Mouse (Mus musculus) testis, adult 2 months (tissue): ENCODE measurements around the gene Pde4d. TPM values are rescaled to one million over a fixed set of nuclear protein-coding genes. Genes with fewer than 3 reads are reported as not detected.

Source experiments
- H3K27ac ChIP-seq: fragments of 200-500 bp; 2 replicates; pipeline ENCODE4 v1.5.1; 2012; ENCODE audit warnings: low read depth, low read length; ENCODE audit not compliant: control insufficient read depth, insufficient read depth
- H3K27me3 ChIP-seq: fragments of 200-500 bp; 2 replicates; pipeline ENCODE4 v1.6.1; 2012; ENCODE audit warnings: mild to moderate bottlenecking, low read length, moderate library complexity; ENCODE audit not compliant: control insufficient read depth, insufficient read depth
- H3K36me3 ChIP-seq: fragments of 200-500 bp; 2 replicates; pipeline ENCODE4 v1.6.1; 2012; ENCODE audit warnings: mild to moderate bottlenecking, low read length; ENCODE audit not compliant: control insufficient read depth, insufficient read depth
- H3K4me1 ChIP-seq: fragments of 200-500 bp; 2 replicates; pipeline ENCODE4 v1.6.1; 2012; ENCODE audit warnings: low read length; ENCODE audit not compliant: control insufficient read depth, insufficient read depth
- H3K4me3 ChIP-seq: fragments of 200-500 bp; 2 replicates; pipeline ENCODE4 v1.5.1; 2012; ENCODE audit warnings: low read depth, mild to moderate bottlenecking, low read length, moderate library complexity, mixed read lengths; ENCODE audit not compliant: control insufficient read depth
- CTCF ChIP-seq: fragments of 200-500 bp; IDR thresholded peaks from 2 replicates; pipeline ENCODE4 v1.5.1; 2012; ENCODE audit warnings: low read depth, mild to moderate bottlenecking, inconsistent platforms, low read length, moderate library complexity; ENCODE audit not compliant: control insufficient read depth, insufficient read depth, insufficient replicate concordance
- POLR2A ChIP-seq: fragments of 200-500 bp; IDR thresholded peaks from 2 replicates; pipeline ENCODE4 v1.6.1; 2012; ENCODE audit warnings: low read depth, mild to moderate bottlenecking, inconsistent platforms, low read length, moderate library complexity; ENCODE audit not compliant: control insufficient read depth
- polyA plus RNA-seq: library from polyadenylated mRNA; depleted of rRNA; stranded (reverse); fragments of >200 nt; gene quantifications from 2 replicates; pipeline ENCODE4 v1.2.3, GENCODE M21; 2012

Pde4d gene
- polyA plus RNA-seq, 1 experiment, result 2.1 TPM

GRCm38 (mm10) chr13:109837453-109837852 lies 1387.7 kb downstream of the Pde4d start:
- TF ChIP-seq CTCF, result no peak
- TF ChIP-seq POLR2A, result no peak
- Histone ChIP-seq H3K27me3 (no peaks in the 10 kb centered on the region), H3K4me3 (no peak overlapping the region), H3K27ac (no peak overlapping the region), H3K4me1 (0 out of 2 replicates have a peak, but pooled peaks cover 2% of the 10 kb centered on the region), H3K36me3 (no peaks in the 10 kb centered on the region)

- Histone ChIP-seq H3K27me3 (no peaks in the 10 kb centered on the region), H3K4me1 (0 out of 2 replicates have a peak, but pooled peaks cover 2% of the 10 kb centered on the region), H3K27ac (no peak overlapping the region), H3K36me3 (no peaks in the 10 kb centered on the region), H3K4me3 (no peak overlapping the region)
- TF ChIP-seq CTCF (no peak), POLR2A (no peak)
Observed at GRCm38 (mm10) chr13:109837921-109838320, 1388.2 kb downstream of the Pde4d start.

GRCm38 (mm10) chr13:109840251-109840650 lies 1390.5 kb downstream of the Pde4d start:
- H3K36me3 ChIP-seq, result no peaks in the 10 kb centered on the region
- H3K4me1 ChIP-seq, result 0 out of 2 replicates have a peak, but pooled peaks cover 2% of the 10 kb centered on the region
- H3K4me3 ChIP-seq, result no peak overlapping the region
- H3K27ac ChIP-seq, result no peak overlapping the region
- H3K27me3 ChIP-seq, result no peaks in the 10 kb centered on the region
- TF ChIP-seq POLR2A (no peak), CTCF (no peak)

GRCm38 (mm10) chr13:109841140-109841822 lies 1391.5 kb downstream of the Pde4d start:
- no peak for TF ChIP-seq POLR2A
- TF ChIP-seq CTCF, result no peak
- Histone ChIP-seq H3K36me3 (no peaks in the 10 kb centered on the region), H3K27me3 (no peaks in the 10 kb centered on the region), H3K4me1 (0 out of 2 replicates have a peak, but pooled peaks cover 2% of the 10 kb centered on the region), H3K27ac (no peak overlapping the region), H3K4me3 (no peak overlapping the region)

GRCm38 (mm10) chr13:109842982-109843381 lies 1393.2 kb downstream of the Pde4d start:
- Histone ChIP-seq H3K27me3 (no peaks in the 10 kb centered on the region), H3K27ac (no peak overlapping the region), H3K4me1 (no peaks in the 10 kb centered on the region), H3K4me3 (no peak overlapping the region), H3K36me3 (no peaks in the 10 kb centered on the region)
- no peak for TF ChIP-seq POLR2A
- TF ChIP-seq CTCF, result no peak

GRCm38 (mm10) chr13:109844828-109845227 lies 1395.1 kb downstream of the Pde4d start:
- TF ChIP-seq POLR2A, result no peak
- TF ChIP-seq CTCF, result no peak
- Histone ChIP-seq H3K27me3 (no peaks in the 10 kb centered on the region), H3K27ac (no peak overlapping the region)

GRCm38 (mm10) chr13:109863826-109864225 lies 1414.1 kb downstream of the Pde4d start:
- Histone ChIP-seq H3K27ac (no peak overlapping the region), H3K27me3 (no peaks in the 10 kb centered on the region), H3K4me1 (no peaks in the 10 kb centered on the region), H3K4me3 (no peak overlapping the region), H3K36me3 (no peaks in the 10 kb centered on the region)
- TF ChIP-seq CTCF (no peak), POLR2A (no peak)

More at GRCm38 (mm10) chr13:109844828-109845227, 1395.1 kb downstream of the Pde4d start:
- no peaks in the 10 kb centered on the region for H3K4me1 ChIP-seq
- H3K36me3 ChIP-seq, result no peaks in the 10 kb centered on the region
- H3K4me3 ChIP-seq, result no peak overlapping the region
